Mouse (Mus musculus): ENCODE measurements around the gene Ccdc159. TPM values are rescaled to one million over a fixed set of nuclear protein-coding genes. Genes with fewer than 3 reads are reported as not detected.

The Ccdc159 gene
- 5.7 and 9.4 TPM in 2 replicates for polyA plus RNA-seq (2012; rRNA removed; ENCODE audit: low replicate concordance)

GRCm38 (mm10) chr9:21927208-21927753 lies at the start of gene Ccdc159, which contains the start of gene Tmem205:
Gene Ccdc159, plus strand, starts transcription at chr9:21927471.
Gene Tmem205, minus strand, starts transcription at chr9:21927556.

GRCm38 (mm10) chr9:21918035-21918592 lies 9.2 kb upstream of the Ccdc159 start, which contains the start of gene Rab3d:
Gene Rab3d, minus strand, starts transcription at chr9:21918192.

GRCm38 (mm10) chr9:21936692-21937570 lies 9.7 kb downstream of the Ccdc159 start, which contains the start of gene Plppr2:
Gene Plppr2, plus strand, starts transcription at chr9:21937033.

GRCm38 (mm10) chr9:21955570-21956281 lies 28.5 kb downstream of the Ccdc159 start, which contains the start of gene Swsap1:
Gene Swsap1, plus strand, starts transcription at chr9:21955755.

GRCm38 (mm10) chr9:21963417-21963816 lies 36.1 kb downstream of the Ccdc159 start, which contains the start of gene Epor:
Gene Epor, minus strand, starts transcription at chr9:21963506.

Other genes with a start within 250 kb of the Ccdc159 start
- gene Ldlr, start 204.0 kb upstream of the Ccdc159 start, polyA plus RNA-seq (2012; rRNA removed; ENCODE audit: low replicate concordance) = 45.5 and 51.9 TPM in 2 replicates
- gene Spc24, start 167.2 kb upstream of the Ccdc159 start, polyA plus RNA-seq (2012; rRNA removed; ENCODE audit: low replicate concordance) = 1.5 and 2.2 TPM in 2 replicates
- 46.1 and 74.2 TPM in 2 replicates for gene Kank2, start 128.7 kb upstream of the Ccdc159 start, polyA plus RNA-seq (2012; rRNA removed; ENCODE audit: low replicate concordance)
- 133 and 228 TPM in 2 replicates for gene Angptl8, start 92.0 kb upstream of the Ccdc159 start, polyA plus RNA-seq (2012; rRNA removed; ENCODE audit: low replicate concordance)
- 77.8 and 82.0 TPM in 2 replicates for gene Dock6, start 74.8 kb upstream of the Ccdc159 start, polyA plus RNA-seq (2012; rRNA removed; ENCODE audit: low replicate concordance)
- 114 and 133 TPM in 2 replicates for gene Rab3d, start 9.3 kb upstream of the Ccdc159 start, polyA plus RNA-seq (2012; rRNA removed; ENCODE audit: low replicate concordance)
- gene Tmem205, start 85 bp downstream of the Ccdc159 start, polyA plus RNA-seq (2012; rRNA removed; ENCODE audit: low replicate concordance) = 229 and 258 TPM in 2 replicates
- 15.2 and 35.3 TPM in 2 replicates for gene Plppr2, start 9.6 kb downstream of the Ccdc159 start, polyA plus RNA-seq (2012; rRNA removed; ENCODE audit: low replicate concordance)
- gene Swsap1, start 28.3 kb downstream of the Ccdc159 start, polyA plus RNA-seq (2012; rRNA removed; ENCODE audit: low replicate concordance) = 5.3 and 10.7 TPM in 2 replicates
- gene Epor, start 36.0 kb downstream of the Ccdc159 start, polyA plus RNA-seq (2012; rRNA removed; ENCODE audit: low replicate concordance) = 14.0 and 19.5 TPM in 2 replicates
- 25.8 and 37.5 TPM in 2 replicates for gene Rgl3, start 62.0 kb downstream of the Ccdc159 start, polyA plus RNA-seq (2012; rRNA removed; ENCODE audit: low replicate concordance)
- 0.20 TPM in 1 of 2 replicates, not detected in the other for gene Ccdc151, start 75.2 kb downstream of the Ccdc159 start, polyA plus RNA-seq (2012; rRNA removed; ENCODE audit: low replicate concordance)
- gene Prkcsh, start 75.3 kb downstream of the Ccdc159 start, polyA plus RNA-seq (2012; rRNA removed; ENCODE audit: low replicate concordance) = 63.2 and 64.1 TPM in 2 replicates
- gene Elavl3, start 124.6 kb downstream of the Ccdc159 start, polyA plus RNA-seq (2012; rRNA removed; ENCODE audit: low replicate concordance) = 0.12 and 0.13 TPM in 2 replicates
- not detected in 2 replicates for gene Gm49318, start 143.8 kb downstream of the Ccdc159 start, polyA plus RNA-seq (2012; rRNA removed; ENCODE audit: low replicate concordance)
- gene Zfp653, start 143.9 kb downstream of the Ccdc159 start, polyA plus RNA-seq (2012; rRNA removed; ENCODE audit: low replicate concordance) = 16.2 and 26.2 TPM in 2 replicates
- gene Ecsit, start 158.0 kb downstream of the Ccdc159 start, polyA plus RNA-seq (2012; rRNA removed; ENCODE audit: low replicate concordance) = 50.9 and 75.0 TPM in 2 replicates
- gene Cnn1, start 171.7 kb downstream of the Ccdc159 start, polyA plus RNA-seq (2012; rRNA removed; ENCODE audit: low replicate concordance) = 52.5 and 58.1 TPM in 2 replicates
- 138 and 169 TPM in 2 replicates for gene Elof1, start 189.7 kb downstream of the Ccdc159 start, polyA plus RNA-seq (2012; rRNA removed; ENCODE audit: low replicate concordance)
- 477 and 607 TPM in 2 replicates for gene Acp5, start 208.2 kb downstream of the Ccdc159 start, polyA plus RNA-seq (2012; rRNA removed; ENCODE audit: low replicate concordance)
- 49.0 and 67.1 TPM in 2 replicates for gene Pigyl, start 229.4 kb downstream of the Ccdc159 start, polyA plus RNA-seq (2012; rRNA removed; ENCODE audit: low replicate concordance)